Mouse (Mus musculus) testis, adult 2 months (tissue): ENCODE measurements around the gene Cacna1d.

ENCODE experiments used
- CTCF ChIP-seq: fragments of 200-500 bp; IDR thresholded peaks from 2 replicates; pipeline ENCODE4 v1.5.1; 2012; ENCODE audit warnings: low read depth, mild to moderate bottlenecking, inconsistent platforms, low read length, moderate library complexity; ENCODE audit not compliant: control insufficient read depth, insufficient read depth, insufficient replicate concordance
- POLR2A ChIP-seq: fragments of 200-500 bp; IDR thresholded peaks from 2 replicates; pipeline ENCODE4 v1.6.1; 2012; ENCODE audit warnings: low read depth, mild to moderate bottlenecking, inconsistent platforms, low read length, moderate library complexity; ENCODE audit not compliant: control insufficient read depth

- TF ChIP-seq CTCF: no peak
- no peak for TF ChIP-seq POLR2A
Observed at GRCm38 (mm10) chr14:30138379-30138964, 352.8 kb downstream of the Cacna1d start.
